Mouse (Mus musculus) limb, embryonic 11.5 days (tissue): ENCODE results near the gene Stat5b. TPM values are rescaled to one million over a fixed set of nuclear protein-coding genes. Genes with fewer than 3 reads are reported as not detected.

Experiments
- ATAC-seq: fragments of 200-750 bp; cut with Nextera tagmentation; 2 replicates; pipeline ENCODE4 v1.8.0; 2017; ENCODE audit warnings: low read depth; ENCODE audit not compliant: insufficient number of reproducible peaks, low FRiP score, low TSS enrichment
- DNase-seq: peaks from one replicate; pipeline ENCODE4 v3.0.0-alpha.2; 2015; ENCODE audit warnings: low spot score
- H3K27ac ChIP-seq: fragments of 300-500 bp; sonication (generic); replicated peaks from 2 replicates; pipeline ENCODE4 v1.5.1; 2014; ENCODE audit warnings: low read depth, mild to moderate bottlenecking, low read length
- H3K27me3 ChIP-seq: fragments of 300-500 bp; sonication (generic); 2 replicates; pipeline ENCODE4 v1.6.1; 2014; ENCODE audit warnings: mild to moderate bottlenecking, low read length, mixed read lengths; ENCODE audit not compliant: control insufficient read depth, insufficient read depth
- H3K36me3 ChIP-seq: fragments of 300-500 bp; sonication (generic); 2 replicates; pipeline ENCODE4 v1.6.1; 2014; ENCODE audit warnings: mild to moderate bottlenecking, low read length, moderate library complexity, mixed read lengths; ENCODE audit not compliant: control insufficient read depth, insufficient read depth
- H3K4me1 ChIP-seq: fragments of 300-500 bp; sonication (generic); 2 replicates; pipeline ENCODE4 v1.6.1; 2014; ENCODE audit warnings: low read length, mixed read lengths; ENCODE audit not compliant: control insufficient read depth, insufficient read depth
- H3K4me2 ChIP-seq: fragments of 300-500 bp; sonication (generic); 2 replicates; pipeline ENCODE4 v1.6.1; 2014; ENCODE audit warnings: low read depth, mild to moderate bottlenecking, moderate library complexity; ENCODE audit not compliant: severe bottlenecking
- H3K4me3 ChIP-seq: fragments of 300-500 bp; sonication (generic); 2 replicates; pipeline ENCODE4 v1.5.1; 2014; ENCODE audit warnings: low read depth, low read length
- H3K9ac ChIP-seq: fragments of 300-500 bp; sonication (generic); 2 replicates; pipeline ENCODE4 v1.6.1; 2014; ENCODE audit warnings: mild to moderate bottlenecking, low read length
- H3K9me3 ChIP-seq: fragments of 300-500 bp; sonication (generic); 2 replicates; pipeline ENCODE4 v1.6.1; 2016; ENCODE audit warnings: low read length; ENCODE audit not compliant: control insufficient read depth
- WGBS: fragments of 180-500 bp; shearing (Covaris S2); extraction: QIAGEN DNeasy Blood & Tissue Kit; methylation state at CpG from one replicate; pipeline ENCODE4 v1.1.7; 2014; 5-methylcytosine and 5-hydroxymethylcytosine counted together
- polyA plus RNA-seq: library from polyadenylated mRNA; unstranded; fragments of >200 nt; fragmentation: Nextera tagmentation; extraction: Ambion mirVana; gene quantifications from 2 replicates; pipeline ENCODE4 v1.2.1, GENCODE M21; 2014

Gene Stat5b
- polyA plus RNA-seq, 1 experiment from 2014 or later, result 16.9 TPM

GRCm38 (mm10) chr11:100879321-100880078, 29.0 kb upstream of the Stat5b start:
- H3K9ac ChIP-seq, result no peak overlapping the region
- no peak overlapping the region for H3K4me3 ChIP-seq
- H3K9me3 ChIP-seq, result no peaks in the 10 kb centered on the region
- no peaks in the 10 kb centered on the region for H3K4me1 ChIP-seq
- 83% methylated on average over 15 of the region's 15 CpGs for WGBS
- ATAC-seq, result no peak
- no peak overlapping the region for H3K4me2 ChIP-seq
- no peaks in the 10 kb centered on the region for H3K27me3 ChIP-seq
- no peaks in the 10 kb centered on the region for H3K36me3 ChIP-seq
- DNase-seq, result no peak
- no peak overlapping the region for H3K27ac ChIP-seq

GRCm38 (mm10) chr11:100875761-100876160, 25.2 kb upstream of the Stat5b start:
- no peak overlapping the region for H3K9ac ChIP-seq
- no peaks in the 10 kb centered on the region for H3K36me3 ChIP-seq
- no peak for ATAC-seq
- H3K27ac ChIP-seq, result no peak overlapping the region
- H3K9me3 ChIP-seq, result no peaks in the 10 kb centered on the region
- DNase-seq, result no peak
- 80% methylated on average over 3 of the region's 3 CpGs for WGBS
- H3K4me3 ChIP-seq, result no peak overlapping the region
- H3K4me1 ChIP-seq, result no peaks in the 10 kb centered on the region
- H3K27me3 ChIP-seq, result no peaks in the 10 kb centered on the region
- no peak overlapping the region for H3K4me2 ChIP-seq

- WGBS, result 68% methylated on average over 8 of the region's 8 CpGs
Observed at GRCm38 (mm10) chr11:100870968-100871350, 20.4 kb upstream of the Stat5b start.

GRCm38 (mm10) chr11:100870256-100870967, 19.9 kb upstream of the Stat5b start:
- DNase-seq (no peak), ATAC-seq (no peak)
- no peak overlapping the region for H3K27ac ChIP-seq
- H3K4me2 ChIP-seq, result no peak overlapping the region
- no peaks in the 10 kb centered on the region for H3K4me1 ChIP-seq
- no peak overlapping the region for H3K4me3 ChIP-seq
- no peaks in the 10 kb centered on the region for H3K36me3 ChIP-seq
- H3K9ac ChIP-seq, result no peak overlapping the region
- H3K27me3 ChIP-seq, result no peaks in the 10 kb centered on the region
- 87% methylated on average over 10 of the region's 10 CpGs for WGBS
- H3K9me3 ChIP-seq, result no peaks in the 10 kb centered on the region

More at GRCm38 (mm10) chr11:100870968-100871350, 20.4 kb upstream of the Stat5b start:
- no peak overlapping the region for H3K4me3 ChIP-seq
- ATAC-seq (no peak), DNase-seq (no peak)
- H3K36me3 ChIP-seq, result no peaks in the 10 kb centered on the region
- H3K9ac ChIP-seq, result no peak overlapping the region
- no peaks in the 10 kb centered on the region for H3K9me3 ChIP-seq
- H3K4me1 ChIP-seq, result no peaks in the 10 kb centered on the region
- no peak overlapping the region for H3K4me2 ChIP-seq
- no peaks in the 10 kb centered on the region for H3K27me3 ChIP-seq
- no peak overlapping the region for H3K27ac ChIP-seq

GRCm38 (mm10) chr11:100865618-100866017, 15.1 kb upstream of the Stat5b start:
- H3K4me2 ChIP-seq, result no peak overlapping the region
- no peak for ATAC-seq
- no peak for DNase-seq

GRCm38 (mm10) chr11:100863141-100863540, 12.6 kb upstream of the Stat5b start:
- no peak overlapping the region for H3K4me2 ChIP-seq
- DNase-seq (no peak), ATAC-seq (no peak)
- H3K4me3 ChIP-seq, result no peak overlapping the region
- WGBS, result 88% methylated on average over 10 of the region's 10 CpGs
- H3K9ac ChIP-seq, result no peak overlapping the region
- no peak overlapping the region for H3K27ac ChIP-seq
- H3K9me3 ChIP-seq, result no peaks in the 10 kb centered on the region
- H3K27me3 ChIP-seq, result peaks cover 9% of the 10 kb centered on the region; the same call in 1 of the 2 replicates
- H3K36me3 ChIP-seq, result no peaks in the 10 kb centered on the region
- H3K4me1 ChIP-seq, result peaks cover 4% of the 10 kb centered on the region; the same call in 1 of the 2 replicates

More at GRCm38 (mm10) chr11:100865618-100866017, 15.1 kb upstream of the Stat5b start:
- Histone ChIP-seq H3K4me3 (no peak overlapping the region), H3K9ac (no peak overlapping the region), H3K9me3 (no peaks in the 10 kb centered on the region), H3K27me3 (peaks cover 2% of the 10 kb centered on the region; the same call in 1 of the 2 replicates), H3K27ac (no peak overlapping the region), H3K36me3 (no peaks in the 10 kb centered on the region), H3K4me1 (peaks cover 2% of the 10 kb centered on the region; the same call in 1 of the 2 replicates)
- 83% methylated on average over 7 of the region's 7 CpGs for WGBS

GRCm38 (mm10) chr11:100861836-100862235, 11.3 kb upstream of the Stat5b start:
- 25% methylated on average over 3 of the region's 3 CpGs for WGBS
- Histone ChIP-seq H3K27me3 (peaks cover 9% of the 10 kb centered on the region; the same call in 1 of the 2 replicates), H3K4me1 (peaks cover 4% of the 10 kb centered on the region; the same call in 1 of the 2 replicates), H3K9ac (no peak overlapping the region), H3K4me2 (no peak overlapping the region), H3K36me3 (no peaks in the 10 kb centered on the region), H3K4me3 (no peak overlapping the region), H3K9me3 (no peaks in the 10 kb centered on the region), H3K27ac (no peak overlapping the region)
- ATAC-seq, result no peak
- DNase-seq, result no peak

GRCm38 (mm10) chr11:100861335-100861734, 10.8 kb upstream of the Stat5b start:
- WGBS, result 86% methylated on average over 7 of the region's 7 CpGs
- Histone ChIP-seq H3K9me3 (no peaks in the 10 kb centered on the region), H3K4me3 (no peak overlapping the region), H3K27ac (no peak overlapping the region), H3K4me1 (peaks cover 4% of the 10 kb centered on the region; the same call in 1 of the 2 replicates), H3K4me2 (no peak overlapping the region), H3K9ac (no peak overlapping the region), H3K27me3 (peaks cover 9% of the 10 kb centered on the region; the same call in 1 of the 2 replicates), H3K36me3 (no peaks in the 10 kb centered on the region)
- ATAC-seq (no peak), DNase-seq (no peak)
